Mouse (Mus musculus): ENCODE measurements around the gene Nr2f6. TPM values are rescaled to one million over a fixed set of nuclear protein-coding genes. Genes with fewer than 3 reads are reported as not detected.

Gene Nr2f6
- polyA plus RNA-seq, 1 experiment from 2014 or later, result 15.5 TPM

GRCm38 (mm10) chr8:71372427-71372826, 9.3 kb downstream of the Nr2f6 start:
- Histone ChIP-seq H3K4me2 (replicated peaks) (no peak overlapping the region), H3K36me3 (peaks cover 15% of the 10 kb centered on the region), H3K27ac (replicated peaks) (no peak overlapping the region), H3K4me3 (no peak overlapping the region), H3K4me1 (peaks cover 34% of the 10 kb centered on the region), H3K9me3 (no peaks in the 10 kb centered on the region), H3K9ac (replicated peaks) (no peak overlapping the region), H3K27me3 (no peaks in the 10 kb centered on the region)
- 86% methylated on average over 12 of the region's 12 CpGs for WGBS
- no peak for ATAC-seq (replicated peaks)

GRCm38 (mm10) chr8:71371236-71371848, 10.4 kb downstream of the Nr2f6 start, which contains the start of gene Ocel1:
Gene Ocel1 (plus strand): TSS chr8:71371298.
- Histone ChIP-seq H3K9ac (replicated peaks) (peak within 1 kb of the TSS; percentile 58), H3K4me3 (peak within 1 kb of the TSS; percentile 83), H3K27me3 (no peaks in the 10 kb centered on the region), H3K4me1 (peaks cover 31% of the 10 kb centered on the region), H3K4me2 (replicated peaks) (peak within 1 kb of the TSS; percentile 40), H3K9me3 (no peaks in the 10 kb centered on the region), H3K27ac (replicated peaks) (peak within 1 kb of the TSS; percentile 91), H3K36me3 (peaks cover 15% of the 10 kb centered on the region)
- under 1% methylated on average over 68 of the region's 68 CpGs for WGBS
- peak; percentile 86 for ATAC-seq (replicated peaks)

GRCm38 (mm10) chr8:71370711-71371235, 11.0 kb downstream of the Nr2f6 start:
- ATAC-seq (replicated peaks), result no peak
- H3K9ac ChIP-seq (replicated peaks), result peak overlapping the region; percentile 58
- peaks cover 15% of the 10 kb centered on the region for H3K36me3 ChIP-seq
- H3K4me3 ChIP-seq, result peak overlapping the region; percentile 83
- peak overlapping the region; percentile 91 for H3K27ac ChIP-seq (replicated peaks)
- peak overlapping the region; percentile 40 for H3K4me2 ChIP-seq (replicated peaks)
- peaks cover 31% of the 10 kb centered on the region for H3K4me1 ChIP-seq
- H3K9me3 ChIP-seq, result no peaks in the 10 kb centered on the region
- no peaks in the 10 kb centered on the region for H3K27me3 ChIP-seq
- 34% methylated on average over 5 of the region's 5 CpGs for WGBS

- Histone ChIP-seq H3K4me3 (no peak overlapping the region), H3K36me3 (peaks cover 11% of the 10 kb centered on the region), H3K9ac (replicated peaks) (no peak overlapping the region), H3K27ac (replicated peaks) (no peak overlapping the region), H3K4me2 (replicated peaks) (no peak overlapping the region), H3K4me1 (peaks cover 25% of the 10 kb centered on the region), H3K27me3 (no peaks in the 10 kb centered on the region), H3K9me3 (no peaks in the 10 kb centered on the region)
- 93% methylated on average over 10 of the region's 10 CpGs for WGBS
- no peak for ATAC-seq (replicated peaks)
These were observed 12.6 kb downstream of the Nr2f6 start for GRCm38 (mm10) chr8:71369040-71369718.

- peaks cover 7% of the 10 kb centered on the region for H3K36me3 ChIP-seq
- no peak overlapping the region for H3K27ac ChIP-seq (replicated peaks)
- H3K4me2 ChIP-seq (replicated peaks), result no peak overlapping the region
- peak overlapping the region; percentile 19; the same call in 1 of the 2 replicates for H3K9ac ChIP-seq (replicated peaks)
- H3K4me3 ChIP-seq, result 0 out of 2 replicates have a peak overlapping the region, but pooled peaks have one; percentile 70
- H3K9me3 ChIP-seq, result no peaks in the 10 kb centered on the region
- H3K27me3 ChIP-seq, result no peaks in the 10 kb centered on the region
- ATAC-seq (replicated peaks), result no peak
- peaks cover 25% of the 10 kb centered on the region for H3K4me1 ChIP-seq
These were observed 13.4 kb downstream of the Nr2f6 start for GRCm38 (mm10) chr8:71368366-71368765.

GRCm38 (mm10) chr8:71367529-71368176, 14.1 kb downstream of the Nr2f6 start:
- ATAC-seq (replicated peaks), result peak; percentile 0; the same call in 1 of the 2 replicates
- Histone ChIP-seq H3K27ac (replicated peaks) (peak overlapping the region; percentile 94), H3K36me3 (peaks cover 7% of the 10 kb centered on the region), H3K4me3 (peak overlapping the region; percentile 70), H3K9ac (replicated peaks) (peak overlapping the region; percentile 62), H3K9me3 (no peaks in the 10 kb centered on the region), H3K4me1 (peaks cover 25% of the 10 kb centered on the region), H3K4me2 (replicated peaks) (peak overlapping the region; percentile 63), H3K27me3 (no peaks in the 10 kb centered on the region)
- 51% methylated on average over 17 of the region's 17 CpGs for WGBS

GRCm38 (mm10) chr8:71366771-71367528, 14.8 kb downstream of the Nr2f6 start, which contains the start of gene Use1:
Gene Use1 (plus strand): TSS chr8:71366848.
- peak; percentile 81 for ATAC-seq (replicated peaks)
- Histone ChIP-seq H3K36me3 (peaks cover 7% of the 10 kb centered on the region), H3K9me3 (no peaks in the 10 kb centered on the region), H3K9ac (replicated peaks) (peak within 1 kb of the TSS; percentile 62), H3K27ac (replicated peaks) (peak within 1 kb of the TSS; percentile 94), H3K27me3 (no peaks in the 10 kb centered on the region), H3K4me2 (replicated peaks) (peak within 1 kb of the TSS; percentile 63), H3K4me1 (peaks cover 25% of the 10 kb centered on the region), H3K4me3 (peak within 1 kb of the TSS; percentile 70)
- under 1% methylated on average over 56 of the region's 56 CpGs for WGBS

DNA sequence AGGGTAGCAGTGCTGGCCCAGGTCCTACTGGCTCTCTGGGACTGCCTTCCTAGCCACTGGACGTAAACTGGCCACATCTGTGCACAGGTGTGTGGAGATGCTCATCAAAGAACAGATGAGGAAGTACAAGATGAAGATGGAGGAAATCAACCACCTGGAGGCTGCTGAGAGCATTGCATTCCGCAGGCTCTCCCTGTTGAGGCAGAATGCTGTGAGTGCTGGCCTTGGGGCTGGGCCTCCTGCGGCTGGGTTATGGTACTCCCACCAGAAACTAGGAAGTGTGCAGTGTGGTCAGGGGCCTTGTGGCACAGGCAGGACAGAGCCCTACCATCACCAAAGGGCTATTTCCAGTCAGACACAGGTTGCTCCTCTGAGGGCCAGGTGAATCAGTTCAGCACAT, 23.7 kb downstream of the Nr2f6 start:
- no peaks in the 10 kb centered on the region for H3K4me1 ChIP-seq
- no peak overlapping the region for H3K4me2 ChIP-seq (replicated peaks)
- no peak overlapping the region for H3K9ac ChIP-seq (replicated peaks)
- no peaks in the 10 kb centered on the region for H3K9me3 ChIP-seq
- no peak overlapping the region for H3K27ac ChIP-seq (replicated peaks)
- H3K36me3 ChIP-seq, result peaks cover 68% of the 10 kb centered on the region
- ATAC-seq (replicated peaks), result no peak
- H3K27me3 ChIP-seq, result no peaks in the 10 kb centered on the region
- H3K4me3 ChIP-seq, result no peak overlapping the region
- 84% methylated on average over 3 of the region's 3 CpGs for WGBS

- Histone ChIP-seq H3K9me3 (no peaks in the 10 kb centered on the region), H3K27ac (replicated peaks) (no peak overlapping the region)
- ATAC-seq (replicated peaks), result no peak
These were observed 30.2 kb downstream of the Nr2f6 start for GRCm38 (mm10) chr8:71351520-71351919.

DNA sequence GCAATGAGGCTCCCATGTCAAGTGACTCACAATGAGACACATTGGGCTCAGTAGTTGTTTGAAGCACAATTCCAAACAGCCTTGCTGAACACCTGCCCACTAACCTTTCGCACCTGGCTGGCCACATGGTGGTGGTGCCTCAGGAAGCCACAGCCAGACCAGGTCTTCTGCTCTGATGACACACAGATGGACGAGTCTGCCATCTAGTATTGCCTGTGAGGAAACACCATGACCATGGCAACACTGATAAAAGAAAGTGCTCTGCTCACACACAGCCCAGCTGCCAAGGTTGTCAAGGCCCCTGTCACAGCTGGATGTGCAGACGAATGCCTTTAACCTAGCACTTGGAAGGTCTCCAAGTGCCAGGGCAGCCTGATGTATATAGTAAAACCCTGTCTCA, 30.6 kb downstream of the Nr2f6 start:
- Histone ChIP-seq H3K9me3 (no peaks in the 10 kb centered on the region), H3K27me3 (no peaks in the 10 kb centered on the region), H3K4me3 (no peak overlapping the region), H3K27ac (replicated peaks) (no peak overlapping the region), H3K4me2 (replicated peaks) (no peak overlapping the region), H3K9ac (replicated peaks) (no peak overlapping the region), H3K36me3 (peaks cover 92% of the 10 kb centered on the region), H3K4me1 (no peaks in the 10 kb centered on the region)
- WGBS, result 80% methylated on average over 3 of the region's 3 CpGs
- ATAC-seq (replicated peaks), result no peak

More at GRCm38 (mm10) chr8:71351520-71351919, 30.2 kb downstream of the Nr2f6 start:
- 87% methylated on average over 1 of the region's 1 CpGs for WGBS
- Histone ChIP-seq H3K4me3 (no peak overlapping the region), H3K9ac (replicated peaks) (no peak overlapping the region), H3K27me3 (no peaks in the 10 kb centered on the region), H3K36me3 (peaks cover 92% of the 10 kb centered on the region), H3K4me1 (no peaks in the 10 kb centered on the region), H3K4me2 (replicated peaks) (no peak overlapping the region)

DNA sequence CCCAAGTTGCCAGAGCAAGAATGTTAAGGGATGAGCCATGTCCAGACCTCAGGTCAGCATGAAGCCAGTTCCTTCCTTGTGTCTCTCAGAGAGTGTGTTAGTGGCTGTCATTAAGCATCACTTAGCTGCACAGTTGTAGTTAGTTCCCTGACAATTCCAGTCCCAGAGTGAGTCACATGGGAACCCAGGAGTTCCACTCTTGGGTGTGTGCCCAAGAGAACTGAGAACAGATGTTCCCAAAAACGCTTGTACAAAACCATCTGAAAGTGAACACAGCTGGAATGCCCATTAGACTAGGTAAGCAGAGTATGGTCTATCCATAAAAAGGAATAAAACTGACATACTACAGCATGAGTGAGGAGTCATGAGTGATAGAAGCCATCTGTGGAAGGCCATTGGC, 35.2 kb downstream of the Nr2f6 start:
- 93% methylated on average over 1 of the region's 1 CpGs for WGBS
- Histone ChIP-seq H3K36me3 (peaks cover 80% of the 10 kb centered on the region), H3K27ac (replicated peaks) (no peak overlapping the region), H3K27me3 (no peaks in the 10 kb centered on the region), H3K4me1 (no peaks in the 10 kb centered on the region), H3K4me3 (no peak overlapping the region), H3K4me2 (replicated peaks) (no peak overlapping the region), H3K9me3 (no peaks in the 10 kb centered on the region), H3K9ac (replicated peaks) (no peak overlapping the region)
- ATAC-seq (replicated peaks), result no peak

Data from forebrain, embryonic 15.5 days (tissue).